9 mouse cellular contexts compared by ENCODE assay signal in the genomic region with DNA sequence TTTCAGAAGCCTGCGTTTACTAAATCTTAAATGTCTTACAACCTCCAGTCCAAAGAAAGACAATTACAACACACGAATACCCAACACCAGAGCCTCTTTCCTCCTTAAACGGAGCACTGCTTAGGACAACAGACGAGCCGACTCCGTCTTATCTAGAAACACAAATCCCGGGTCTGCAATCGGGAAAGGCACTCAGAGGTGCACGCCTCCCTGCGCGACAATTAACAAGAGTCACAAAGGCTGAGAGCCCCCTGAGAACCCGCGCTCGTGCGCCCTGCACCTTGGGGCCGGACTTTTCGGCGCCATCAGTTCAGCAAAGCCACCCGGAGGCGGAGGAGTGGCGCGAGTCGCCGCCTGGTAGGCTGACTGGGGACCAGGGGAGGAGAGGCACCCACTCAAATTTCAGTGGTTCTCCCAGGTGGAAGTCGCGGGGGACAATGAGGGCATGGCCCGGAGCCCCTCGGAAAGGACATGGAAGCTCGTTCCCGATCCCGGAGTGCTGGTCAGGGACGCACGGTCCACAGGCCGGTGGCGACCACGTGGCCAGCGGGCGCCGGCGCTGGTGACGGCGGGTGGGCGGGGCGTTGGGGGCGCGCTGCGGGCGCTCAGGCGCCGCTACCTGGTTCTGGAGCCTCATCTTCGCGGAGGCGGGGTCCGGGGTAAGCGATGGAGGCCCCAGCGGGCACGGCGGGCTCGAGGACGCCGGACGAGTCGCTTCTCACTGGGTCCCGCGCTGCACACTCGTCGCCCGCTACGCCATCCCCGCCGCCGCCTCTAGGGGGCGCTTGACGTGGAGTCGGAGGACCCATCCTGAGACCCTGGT. TPM values are rescaled to one million over a fixed set of nuclear protein-coding genes. Genes with fewer than 3 reads are reported as not detected.
DNase-seq lines count a peak whose midpoint lies in the region; ATAC-seq and TF ChIP-seq lines count a peak whose summit lies in the region.
"Had no signal": no experiment of that assay in that cellular context is flagged by ENCODE, and none has a peak within 500 bp of the region (broad histone marks: within the 10 kb centered on the region; RNA-seq: fewer than 3 reads in every experiment).

A gene (minus strand): TSS at position 732 of the 823 bp plus-strand sequence.

- ATAC-seq in forebrain, embryonic 11.5 days (replicated peaks; ENCODE audit: low FRiP score), result peak; percentile 96
- peak; percentile 71 for ATAC-seq in liver, embryonic 14.5 days (ENCODE audit: insufficient read depth)

- H3K4me2 ChIP-seq in forebrain, embryonic 11.5 days (ENCODE audit: low read depth, low read length, severe bottlenecking), result peak within 1 kb of the TSS; percentile 71
- H3K4me2 ChIP-seq in liver, embryonic 14.5 days (ENCODE audit: low read depth), result peak within 1 kb of the TSS; percentile 52

- peak within 1 kb of the TSS; percentile 50 for H3K4me3 ChIP-seq in brown adipose tissue, adult 24 weeks (ENCODE audit: insufficient read depth, low read depth, low read length)
- H3K4me3 ChIP-seq in forebrain, embryonic 11.5 days (ENCODE audit: low read depth, low read length), result peak within 1 kb of the TSS; percentile 62
- H3K4me3 ChIP-seq in liver, embryonic 14.5 days (ENCODE audit: insufficient read depth in 1 of 2, low read depth in 2 of 2, low read length in 2 of 2), result peak within 1 kb of the TSS; percentile 45 to 51

- intact Hi-C loops in heart, postnatal 10 days (cut with DNase I), result no loop called here

- peak within 1 kb of the TSS; percentile 95 for H3K9ac ChIP-seq in forebrain, embryonic 11.5 days (ENCODE audit: low read length)
- no peak within 1 kb of the TSS for H3K9ac ChIP-seq in liver, embryonic 14.5 days (replicated peaks)

- no peaks in the 10 kb centered on the region for H3K4me1 ChIP-seq in brown adipose tissue, adult 24 weeks (ENCODE audit: control insufficient read depth, insufficient read depth, insufficient read length, low read length)
- peaks cover 4% of the 10 kb centered on the region; the same call in 1 of the 2 replicates for H3K4me1 ChIP-seq in forebrain, embryonic 11.5 days (replicated peaks; ENCODE audit: control insufficient read depth, insufficient read depth, low read length)
- no peaks in the 10 kb centered on the region for H3K4me1 ChIP-seq in liver, embryonic 14.5 days (replicated peaks; ENCODE audit: control insufficient read depth in 2 of 2, insufficient read depth in 2 of 2, low read length in 1 of 2)

- peak; percentile 4 for DNase-seq in 3134 (ENCODE audit: extremely low read depth, insufficient read length, low spot score)
- peak; percentile 97 for DNase-seq in forebrain, embryonic 11.5 days (ENCODE audit: low spot score)
- DNase-seq in heart, postnatal 10 days, result peak; percentile 54 to 63
- peak; percentile 81 to 84 for DNase-seq in kidney, postnatal 4 days
- peak in 1 of 3 experiments; percentile 1 for DNase-seq in liver, embryonic 14.5 days (ENCODE audit: low read depth in 3 of 3, low spot score in 3 of 3)
- DNase-seq in ovary, postnatal 10 days (ENCODE audit: low spot score), result peak; percentile 31
- DNase-seq in thymus, postnatal 14 days, result peak; percentile 43

- no peaks in the 10 kb centered on the region for H3K36me3 ChIP-seq in forebrain, embryonic 11.5 days (ENCODE audit: control insufficient read depth, insufficient read depth, low read length)
- no peaks in the 10 kb centered on the region for H3K36me3 ChIP-seq in liver, embryonic 14.5 days (replicated peaks; ENCODE audit: control insufficient read depth, insufficient read depth, low read depth)

- peak; percentile 72 for TF ChIP-seq CTCF in liver, embryonic 14.5 days (IDR thresholded peaks at IDR 0.05; ENCODE audit: low read depth)

- WGBS in forebrain, embryonic 11.5 days, result under 1% methylated on average over 71 of the region's 75 CpGs
- WGBS in liver, embryonic 14.5 days (ENCODE audit: insufficient replicate concordance), result under 1% methylated on average over 75 of the region's 75 CpGs

- TF ChIP-seq EP300 in liver, embryonic 14.5 days (IDR thresholded peaks at IDR 0.05; ENCODE audit: low read depth), result no peak

- H3K27me3 ChIP-seq in forebrain, embryonic 11.5 days (ENCODE audit: control insufficient read depth, insufficient read depth, low read length), result no peaks in the 10 kb centered on the region
- peaks cover 11% of the 10 kb centered on the region for H3K27me3 ChIP-seq in liver, embryonic 14.5 days (ENCODE audit: control insufficient read depth, insufficient read depth, low read length)
- H3K27me3 ChIP-seq: CH12.LX had no signal

- H3K27ac ChIP-seq in brown adipose tissue, adult 24 weeks (replicated peaks; ENCODE audit: low read depth, low read length), result no peak within 1 kb of the TSS
- H3K27ac ChIP-seq in forebrain, embryonic 11.5 days (ENCODE audit: low read depth, low read length), result peak within 1 kb of the TSS; percentile 68; the same call in 1 of the 2 replicates
- no peak within 1 kb of the TSS for H3K27ac ChIP-seq in liver, embryonic 14.5 days

- no peaks in the 10 kb centered on the region for H3K9me3 ChIP-seq in forebrain, embryonic 11.5 days (ENCODE audit: control insufficient read depth, low read length)
- no peaks in the 10 kb centered on the region for H3K9me3 ChIP-seq in liver, embryonic 14.5 days (ENCODE audit: control insufficient read depth, low read length)

RNA-seq across cellular contexts. Expression of the gene that starts here (rescaled TPM):
- 0.44 TPM in 1 of 2 replicates, not detected in the other for polyA plus RNA-seq in brown adipose tissue, adult 24 weeks (2012; ENCODE audit: insufficient read depth, insufficient read length, missing spikeins)
- 130 and 133 TPM in 2 replicates for polyA plus RNA-seq in forebrain, embryonic 11.5 days (2014; fragmentation: Nextera tagmentation; extraction: Ambion mirVana)
- total RNA-seq in heart, postnatal 10 days (2021), result under 1 TPM in 1 of 2 experiments, not detected in 1; 0.29 TPM
- polyA plus RNA-seq in liver, embryonic 14.5 days (2012; rRNA removed), result 0.04 and 0.16 TPM in 2 replicates
- 0.10 TPM in 1 of 2 replicates, not detected in the other for polyA plus RNA-seq in liver, embryonic 14.5 days (2014; fragmentation: Nextera tagmentation; extraction: Ambion mirVana)
- total RNA-seq: CH12.LX had no signal

Comparison
In these comparisons a context has a peak if more than half of its experiments do, and no peak if none do; other contexts are left out.
1. RNA of the gene that starts here (polyA plus RNA-seq): 130 to 133 TPM in forebrain, embryonic 11.5 days; 0.44 TPM in brown adipose tissue, adult 24 weeks and 0.04 to 0.16 TPM in liver, embryonic 14.5 days; every median in the first group is over 10 times any median in the second.
2. Peak in DNase-seq in heart, postnatal 10 days; RNA of the gene not detected or under 1 TPM.
3. Peak in ATAC-seq, H3K4me3 ChIP-seq and H3K4me2 ChIP-seq in liver, embryonic 14.5 days; RNA of the gene not detected or under 1 TPM.
4. Peak in every context shown above with its lines, with median percentiles within 50 percentile points of each other: H3K4me3 ChIP-seq.